Mouse (Mus musculus): ENCODE results near the gene Scaf4.

DNA sequence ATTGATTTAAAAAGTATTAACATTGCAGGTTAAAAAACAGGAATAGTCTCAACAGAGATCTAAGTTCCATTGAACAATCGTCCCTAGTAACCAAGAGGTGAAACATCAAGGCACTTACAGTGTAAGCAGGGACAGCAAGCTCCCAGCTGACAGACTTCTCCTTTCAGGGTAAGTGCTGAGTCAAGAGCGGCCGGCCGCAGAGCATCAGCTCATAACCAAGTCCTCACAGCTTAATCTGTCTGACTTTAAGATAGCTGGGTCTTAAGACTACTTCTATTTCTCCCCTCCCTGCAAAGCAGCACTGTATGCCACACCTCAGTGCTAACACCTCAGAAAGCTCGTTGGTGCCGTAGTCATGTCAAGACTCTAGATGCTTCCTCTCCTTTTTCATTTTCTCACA, 5.2 kb downstream of the Scaf4 start:
- no peak for TF ChIP-seq POLR2A (IDR thresholded peaks at IDR 0.05; ENCODE audit: borderline replicate concordance, extremely low read depth, low read depth, low read length)
- no peak for TF ChIP-seq CTCF (IDR thresholded peaks at IDR 0.05; ENCODE audit: insufficient read depth, low read length)
